Mouse (Mus musculus) cortical plate, adult 2 months (tissue): ENCODE results near the gene Zc3h12d.

Experiments
- CTCF ChIP-seq: fragments of 200-500 bp; IDR thresholded peaks from 2 replicates; pipeline ENCODE4 v1.5.1; 2011; ENCODE audit warnings: mild to moderate bottlenecking, control low read depth, low read length; ENCODE audit not compliant: insufficient read depth; ENCODE audit errors: extremely low read depth
- POLR2A ChIP-seq: fragments of 200-500 bp; IDR thresholded peaks from 2 replicates; pipeline ENCODE4 v1.6.1; 2011; ENCODE audit warnings: mild to moderate bottlenecking, low read length, control low read depth; ENCODE audit not compliant: insufficient read depth; ENCODE audit errors: extremely low read depth

- TF ChIP-seq CTCF, result no peak
- no peak for TF ChIP-seq POLR2A
Observed at GRCm38 (mm10) chr10:7821981-7822380, 10.3 kb upstream of the Zc3h12d start.
